Mouse (Mus musculus): ENCODE data around the gene Hoxb4.

Gene Hoxb4

GRCm38 (mm10) chr11:96284774-96285734 is 33.0 kb upstream of the Hoxb4 start:
- no peak for DNase-seq (ENCODE audit: extremely low read depth, low read depth)

DNA sequence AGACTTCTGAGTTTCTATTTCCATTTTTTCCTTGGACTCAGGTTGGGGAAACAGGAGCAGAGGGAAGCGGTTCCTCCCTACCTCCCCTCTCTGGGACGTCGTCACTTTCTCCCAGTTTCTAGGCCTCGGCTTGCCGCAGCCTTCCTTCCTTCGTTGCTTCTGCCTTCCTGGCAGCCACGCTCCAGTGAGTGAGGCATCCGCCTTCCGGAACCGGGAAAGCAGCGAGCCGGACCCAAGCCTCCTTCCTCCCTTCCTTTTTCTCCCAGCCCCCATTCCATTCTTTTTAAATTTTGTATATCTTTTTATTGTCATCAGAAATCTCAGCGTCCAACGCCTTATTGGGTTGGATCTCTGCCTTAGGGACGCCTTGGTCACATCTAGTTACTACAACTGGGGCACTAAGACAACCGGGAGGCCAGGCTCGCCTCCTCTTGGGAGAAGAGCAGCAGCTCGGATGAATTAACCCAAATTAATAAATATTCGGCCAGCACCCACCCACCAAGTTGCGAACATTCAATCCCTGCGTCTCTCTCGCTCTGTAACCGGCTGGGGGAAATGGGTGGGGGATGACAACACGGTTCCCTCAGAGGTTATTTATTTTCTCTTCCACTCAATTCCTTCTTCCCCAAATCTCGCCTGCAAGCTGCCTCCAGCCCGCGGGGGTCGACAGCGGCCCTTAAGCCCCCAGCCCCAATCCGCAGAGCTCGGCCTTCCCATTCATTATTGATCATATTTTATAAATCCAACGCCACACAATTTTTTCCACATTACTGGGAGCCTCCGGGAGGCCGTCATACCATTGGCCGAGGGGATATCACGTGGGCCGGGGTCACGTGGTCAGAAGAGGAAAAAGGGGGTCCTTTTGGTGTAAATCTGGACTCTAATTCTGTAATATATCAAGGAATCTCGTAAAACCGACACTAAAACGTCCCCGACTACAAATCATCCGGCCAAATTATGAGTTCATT is 32.0 kb upstream of the Hoxb4 start, which contains the start of gene Hoxb7:
TSS of gene Hoxb7 (plus strand) at position 853 of the 968 bp plus-strand sequence.
- no peak for DNase-seq (ENCODE audit: extremely low read depth, low read depth)

DNA sequence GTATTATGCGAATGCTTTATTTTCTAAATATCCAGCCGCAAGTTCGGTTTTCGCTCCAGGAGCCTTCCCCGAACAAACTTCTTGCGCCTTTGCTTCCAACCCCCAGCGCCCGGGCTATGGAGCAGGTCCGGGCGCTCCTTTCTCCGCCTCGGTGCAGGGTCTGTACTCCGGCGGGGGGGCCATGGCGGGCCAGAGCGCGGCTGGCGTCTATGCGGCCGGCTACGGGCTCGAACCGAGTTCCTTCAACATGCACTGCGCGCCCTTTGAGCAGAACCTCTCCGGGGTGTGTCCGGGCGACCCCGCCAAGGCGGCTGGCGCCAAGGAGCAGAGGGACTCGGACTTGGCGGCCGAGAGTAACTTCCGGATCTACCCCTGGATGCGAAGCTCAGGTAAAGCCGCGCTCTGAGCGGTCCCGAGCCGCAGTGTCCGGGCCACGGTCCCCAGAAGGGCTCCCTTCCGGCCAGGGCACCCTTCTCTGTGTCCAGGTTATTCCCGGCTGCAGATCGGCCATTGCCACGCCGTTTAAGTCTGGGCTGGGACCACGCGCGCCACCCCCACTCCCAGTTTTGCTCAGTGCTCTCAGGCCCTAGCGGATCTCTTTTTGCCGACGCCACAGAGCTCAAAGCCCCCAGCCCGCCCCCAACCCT is 31.2 kb upstream of the Hoxb4 start:
- DNase-seq (ENCODE audit: extremely low read depth, low read depth), result no peak

DNA sequence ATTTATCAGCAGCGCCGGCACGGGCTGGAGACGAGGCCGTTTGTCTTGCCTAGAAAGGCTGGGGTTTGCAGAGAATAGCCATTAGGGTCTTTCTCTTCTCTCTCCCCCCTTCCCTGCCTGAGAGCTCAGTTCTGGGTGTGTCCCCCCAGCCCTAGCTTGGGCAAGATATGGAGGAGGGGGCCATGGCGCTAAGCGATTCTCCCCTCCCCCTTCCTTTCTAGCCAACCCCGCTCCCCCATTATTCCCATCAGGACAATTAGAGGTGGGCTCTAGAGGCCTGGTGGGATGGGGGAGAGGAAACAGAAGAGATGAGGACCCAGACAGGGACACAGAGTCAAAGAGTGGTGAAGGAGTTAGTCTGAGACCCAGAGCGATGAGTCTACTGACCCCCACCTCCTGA is 30.7 kb upstream of the Hoxb4 start:
- no peak for DNase-seq (ENCODE audit: extremely low read depth, low read depth)

- no peak for DNase-seq (ENCODE audit: extremely low read depth, low read depth)
Measured at GRCm38 (mm10) chr11:96288455-96289221, 29.4 kb upstream of the Hoxb4 start.

- DNase-seq (ENCODE audit: extremely low read depth, low read depth), result no peak
Measured at GRCm38 (mm10) chr11:96289293-96289692, 28.8 kb upstream of the Hoxb4 start.

DNA sequence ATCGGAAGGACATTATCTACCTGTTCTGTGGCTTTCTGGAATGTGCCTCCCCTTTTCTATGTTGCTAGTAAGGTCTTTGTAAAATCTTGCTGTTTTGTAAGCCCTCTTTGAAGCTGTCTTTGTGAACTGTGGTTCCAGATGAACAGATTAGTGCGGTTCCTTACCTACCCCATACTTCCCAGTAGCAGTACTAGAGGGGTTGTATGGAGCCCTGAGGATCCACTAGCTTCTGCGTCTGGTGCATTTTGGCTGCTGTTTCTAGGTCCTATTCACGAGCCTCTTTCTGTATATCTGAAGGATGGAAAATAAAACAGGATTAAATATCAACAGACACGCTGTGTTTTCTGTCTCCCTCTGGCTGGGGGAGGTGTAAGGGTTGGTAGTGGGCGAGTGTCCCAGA is 28.2 kb upstream of the Hoxb4 start:
- DNase-seq (ENCODE audit: extremely low read depth, low read depth), result no peak

GRCm38 (mm10) chr11:96290705-96291355 is 27.2 kb upstream of the Hoxb4 start:
- DNase-seq (ENCODE audit: extremely low read depth, low read depth), result no peak

GRCm38 (mm10) chr11:96291681-96292564 is 26.1 kb upstream of the Hoxb4 start, which contains the start of gene Hoxb6:
Gene Hoxb6, plus strand, starts transcription at chr11:96292476.
- DNase-seq (ENCODE audit: extremely low read depth, low read depth), result no peak

DNA sequence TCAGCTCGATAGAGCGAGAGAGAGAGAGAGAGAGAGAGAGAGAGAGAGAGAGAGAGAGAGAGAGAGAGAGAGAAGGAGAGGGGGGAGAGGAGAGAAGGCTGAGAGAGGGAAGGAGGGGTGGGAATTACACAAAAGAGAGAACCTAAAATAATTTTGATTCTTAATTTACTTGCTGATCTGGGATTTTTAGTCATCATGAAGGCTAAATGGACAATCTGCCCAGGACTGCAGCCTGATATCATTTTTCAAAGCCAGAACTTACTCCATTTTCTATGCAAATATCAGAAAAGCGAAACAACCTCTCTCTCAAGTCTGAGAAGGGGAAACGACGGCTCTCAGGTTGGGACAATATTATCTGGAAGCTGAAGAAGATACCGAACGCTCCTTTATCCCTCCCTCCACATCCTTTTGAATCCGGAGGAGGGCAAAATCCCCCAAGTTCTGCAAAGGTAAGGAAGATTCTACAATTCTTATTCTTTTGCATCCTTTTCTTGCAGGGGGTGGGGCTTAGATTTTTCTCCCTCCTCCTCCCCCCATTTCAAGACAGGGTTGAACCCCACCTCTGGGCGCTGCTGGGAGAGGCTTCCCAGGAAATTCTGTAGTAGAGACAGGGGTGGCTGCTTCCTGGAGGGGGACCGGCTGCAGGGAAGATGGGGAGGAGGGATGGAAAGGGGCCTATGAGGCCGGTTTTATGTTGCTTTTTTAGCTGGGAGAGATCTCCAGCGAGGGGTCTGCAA is 25.3 kb upstream of the Hoxb4 start:
- no peak for DNase-seq (ENCODE audit: extremely low read depth, low read depth)

DNA sequence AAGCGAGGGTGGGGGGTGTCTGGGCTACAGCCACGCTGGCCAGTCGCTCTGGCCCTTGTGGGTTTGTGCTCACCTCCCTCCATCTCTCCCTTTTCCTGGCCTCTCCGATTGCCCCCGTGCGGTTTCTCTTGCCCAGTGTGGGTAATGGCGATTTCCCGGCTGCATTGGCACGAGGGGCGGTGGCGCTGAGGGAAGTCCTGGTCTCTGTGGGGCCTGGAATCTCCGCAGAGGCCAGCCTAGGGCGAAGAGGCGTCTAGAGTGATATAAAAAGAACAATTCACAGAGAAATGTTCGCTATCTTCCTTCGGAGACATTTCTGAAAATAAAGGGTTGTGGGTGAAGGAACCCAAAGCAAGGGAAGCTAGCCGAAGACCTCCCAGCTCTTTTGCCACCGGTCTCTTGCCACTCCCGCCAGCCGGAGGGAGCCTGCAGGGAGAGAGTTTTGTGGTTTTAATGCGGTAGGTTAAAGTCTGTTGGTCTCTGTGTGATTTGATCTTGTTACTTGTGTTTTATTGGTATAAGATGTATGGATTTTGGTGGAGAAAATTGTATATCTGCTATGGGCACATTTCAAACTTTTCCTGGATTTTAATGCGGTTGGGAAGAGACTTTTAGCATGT is 24.7 kb upstream of the Hoxb4 start:
- DNase-seq (ENCODE audit: extremely low read depth, low read depth), result no peak

DNA sequence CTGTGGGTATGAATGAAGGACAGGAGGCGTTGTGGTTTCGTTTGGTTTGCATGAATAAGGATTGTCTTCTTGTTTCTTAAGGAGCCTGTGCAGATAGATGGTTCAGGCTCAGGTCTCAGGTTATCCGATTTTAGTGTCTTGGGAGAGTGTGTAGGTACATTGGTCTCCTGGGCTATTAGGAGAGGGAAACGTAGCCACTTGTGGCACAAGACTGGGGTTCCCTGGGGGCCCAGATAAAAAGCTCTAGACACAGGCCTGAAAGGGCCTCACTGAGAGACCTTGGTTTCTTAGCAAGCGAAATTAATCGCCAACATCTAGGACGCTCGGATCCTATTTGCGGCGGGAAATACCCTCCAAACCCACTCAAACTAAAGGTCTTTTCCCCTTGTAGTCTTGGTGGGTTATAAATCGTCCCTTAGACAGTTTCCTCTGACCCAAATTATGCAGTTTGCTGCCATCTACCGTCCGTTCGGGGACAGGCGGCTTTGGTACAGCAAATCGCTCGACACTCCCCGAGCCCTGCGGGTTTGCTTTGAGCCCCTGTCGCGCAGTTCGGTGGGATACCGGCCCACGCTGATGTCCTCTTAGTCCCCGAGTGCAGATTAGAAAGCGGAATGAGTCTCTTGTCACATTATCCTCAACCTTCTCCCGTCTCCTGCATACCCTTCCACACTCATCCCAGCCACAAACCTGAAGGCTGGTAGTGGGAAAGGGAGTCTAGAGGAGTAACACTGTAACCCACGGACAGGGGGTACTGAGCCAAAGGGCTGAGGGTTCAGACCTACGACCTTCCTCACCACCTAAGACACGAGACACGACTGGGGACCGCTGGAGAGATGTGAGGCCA is 23.6 kb upstream of the Hoxb4 start:
- peak; percentile 47 for DNase-seq (ENCODE audit: extremely low read depth, low read depth)

DNA sequence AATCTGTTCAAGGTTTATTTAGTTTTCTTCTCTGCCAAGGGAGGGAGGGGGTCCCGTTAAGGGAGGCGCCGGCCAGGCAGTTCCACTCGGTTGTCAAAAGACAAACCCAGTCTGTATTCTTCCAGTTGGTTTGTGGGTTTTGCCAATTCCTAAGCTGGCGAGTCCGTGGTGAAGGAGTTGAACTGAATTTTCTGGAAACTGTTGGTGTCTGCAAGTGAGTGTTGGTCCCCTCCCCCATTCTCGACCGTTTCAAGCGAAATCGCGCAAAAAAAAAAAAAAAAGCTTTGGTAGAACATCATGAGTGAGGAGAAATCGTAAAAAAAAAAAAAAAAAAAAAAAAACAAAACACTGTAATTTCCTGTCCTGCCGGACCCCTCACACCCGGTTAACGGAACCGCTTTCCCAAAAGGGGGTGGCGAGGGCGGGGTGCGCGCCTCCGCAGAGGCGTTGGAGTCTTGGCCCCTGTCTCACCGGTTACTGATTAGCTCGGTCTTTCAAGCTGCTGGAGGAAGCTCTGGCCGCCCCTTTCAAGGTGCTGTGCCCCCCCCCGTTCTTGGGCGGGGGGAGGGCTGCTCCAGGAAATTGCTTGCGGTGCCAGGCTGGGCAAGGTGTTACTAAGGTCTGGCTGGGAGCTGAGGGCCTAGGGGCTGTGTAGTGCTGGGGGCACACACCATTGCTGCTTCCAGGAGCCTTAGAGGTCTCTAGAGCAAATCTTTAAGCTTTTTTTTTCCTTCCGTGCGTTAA is 22.8 kb upstream of the Hoxb4 start:
- no peak for DNase-seq (ENCODE audit: extremely low read depth, low read depth)

DNA sequence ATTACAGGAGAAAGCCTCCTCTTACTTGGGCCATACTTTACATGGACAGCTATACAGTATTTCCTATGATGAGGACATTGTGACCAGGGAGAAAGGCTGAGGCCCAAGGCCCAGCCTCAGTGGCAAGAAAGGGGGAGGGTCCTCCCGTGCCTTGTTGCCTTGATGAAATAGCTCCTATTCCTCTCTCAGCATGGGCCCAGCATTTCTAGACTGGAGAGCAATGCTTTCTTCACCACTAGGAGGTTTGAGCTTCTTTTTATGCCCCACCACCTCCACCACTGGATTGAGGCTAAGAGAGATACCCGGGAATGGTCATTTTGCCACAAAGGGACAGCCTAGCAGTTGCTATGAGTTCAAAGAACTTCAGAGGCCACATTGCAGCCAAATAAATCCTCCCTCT is 21.1 kb upstream of the Hoxb4 start:
- DNase-seq (ENCODE audit: extremely low read depth, low read depth), result no peak

DNA sequence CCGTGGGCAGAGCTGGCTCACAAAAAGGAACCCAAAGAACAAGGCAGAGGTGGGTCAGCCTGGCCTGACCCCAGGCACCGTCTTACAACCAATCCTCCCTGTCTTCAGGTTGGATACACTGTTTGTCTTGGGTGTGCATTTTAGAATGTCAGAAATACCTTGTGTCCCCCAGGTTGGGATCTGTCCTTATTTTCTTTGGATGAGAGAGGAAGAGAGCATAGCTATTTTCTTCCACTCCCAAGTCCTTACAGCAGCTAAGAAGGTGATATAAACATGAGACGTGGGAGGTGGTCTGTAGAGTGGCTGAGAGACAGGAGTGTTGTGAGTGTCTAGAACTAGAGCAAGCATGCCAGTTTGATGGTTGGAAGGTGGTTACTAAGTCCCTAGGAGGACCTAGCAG is 20.6 kb upstream of the Hoxb4 start:
- no peak for DNase-seq (ENCODE audit: extremely low read depth, low read depth)

DNA sequence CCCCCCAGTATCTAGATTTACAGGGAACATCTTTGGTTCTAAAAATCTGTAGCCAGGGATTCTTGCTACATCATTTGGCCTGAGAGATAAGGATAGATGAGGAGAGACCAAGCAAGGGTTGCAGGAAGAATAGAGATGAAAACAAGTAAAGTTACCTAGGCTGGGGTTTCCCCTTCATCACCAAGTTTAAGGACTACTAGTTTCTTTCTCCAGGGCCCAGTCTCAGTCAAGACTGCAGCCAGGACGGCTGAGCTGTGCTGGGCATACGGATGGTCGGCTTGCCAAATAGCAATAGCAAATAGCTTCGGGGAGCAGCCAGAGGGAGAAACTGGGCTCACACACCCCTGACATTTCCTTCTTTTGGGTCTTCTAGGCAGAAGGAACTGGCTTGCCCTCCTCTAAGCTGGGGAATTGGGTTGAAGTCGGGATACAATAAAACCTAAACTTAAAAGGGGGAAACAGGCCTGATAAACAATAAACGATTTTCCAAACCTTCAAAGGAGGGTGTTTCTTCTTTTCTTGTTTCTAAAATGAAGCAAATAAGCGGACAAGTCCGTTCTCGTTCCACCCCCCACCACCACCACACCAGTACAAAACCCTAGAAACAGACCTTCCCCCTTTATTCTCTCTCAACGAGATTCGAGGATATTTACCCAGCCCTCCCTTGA is 20.0 kb upstream of the Hoxb4 start:
- no peak for DNase-seq (ENCODE audit: extremely low read depth, low read depth)
